Comparison of ENCODE assay signal across 8 mouse cellular contexts in the genomic region with DNA sequence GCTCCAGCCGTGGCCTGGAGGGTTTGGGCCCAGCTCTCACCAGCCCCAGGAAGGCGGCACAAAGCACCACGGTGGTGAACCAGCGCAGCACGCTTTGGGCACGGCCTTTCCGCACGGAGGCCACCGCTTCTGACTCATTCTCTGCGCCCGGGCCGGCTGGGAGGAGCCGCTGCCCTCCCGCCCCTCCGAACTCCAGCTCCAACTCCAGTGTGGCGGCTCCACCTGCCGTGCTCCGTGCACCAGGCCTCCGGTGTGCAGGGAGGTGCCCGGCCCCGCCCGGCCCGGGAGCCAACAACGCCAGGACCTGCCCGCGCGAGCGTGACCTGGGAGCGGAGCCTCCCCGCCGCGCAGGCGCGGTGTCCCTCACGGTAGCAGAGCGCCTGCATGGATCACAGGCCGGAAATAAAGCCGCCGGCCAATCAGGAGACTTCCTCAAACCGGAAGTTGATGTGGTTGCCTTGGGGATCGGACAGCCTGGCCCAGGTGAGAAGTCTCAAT. TPM values are rescaled to one million over a fixed set of nuclear protein-coding genes. Genes with fewer than 3 reads are reported as not detected.
DNase-seq lines count a peak whose midpoint lies in the region; ATAC-seq and TF ChIP-seq lines count a peak whose summit lies in the region.

A gene (minus strand): TSS at position 365 of the 498 bp plus-strand sequence.

- H3K4me3 ChIP-seq in forebrain, embryonic 10.5 days: peak within 1 kb of the TSS; percentile 83
- H3K4me3 ChIP-seq in heart, embryonic 15.5 days: peak within 1 kb of the TSS; percentile 65
- peak within 1 kb of the TSS; percentile 56 to 67 for H3K4me3 ChIP-seq in liver, embryonic 14.5 days (ENCODE audit: insufficient read depth in 1 of 2, low read depth in 2 of 2, low read length in 2 of 2)
- H3K4me3 ChIP-seq in neural tube, embryonic 11.5 days (ENCODE audit: low read depth, low read length): peak within 1 kb of the TSS; percentile 73
- H3K4me3 ChIP-seq in stomach, postnatal 0 days (ENCODE audit: low read depth, low read length): peak within 1 kb of the TSS; percentile 64

- H3K9me3 ChIP-seq in forebrain, embryonic 10.5 days: no peaks in the 10 kb centered on the region
- H3K9me3 ChIP-seq in heart, embryonic 15.5 days (replicated peaks): no peaks in the 10 kb centered on the region
- no peaks in the 10 kb centered on the region for H3K9me3 ChIP-seq in liver, embryonic 14.5 days (ENCODE audit: control insufficient read depth, low read length)
- H3K9me3 ChIP-seq in neural tube, embryonic 11.5 days (ENCODE audit: control insufficient read depth, low read length): no peaks in the 10 kb centered on the region
- H3K9me3 ChIP-seq in stomach, postnatal 0 days (ENCODE audit: control insufficient read depth, low read length): no peaks in the 10 kb centered on the region

- WGBS in forebrain, embryonic 10.5 days: under 1% methylated on average over 41 of the region's 41 CpGs
- WGBS in heart, embryonic 15.5 days: 1% methylated on average over 41 of the region's 41 CpGs
- WGBS in liver, embryonic 14.5 days (ENCODE audit: insufficient replicate concordance): under 1% methylated on average over 41 of the region's 41 CpGs
- WGBS in neural tube, embryonic 11.5 days: 2% methylated on average over 41 of the region's 41 CpGs
- WGBS in stomach, postnatal 0 days: under 1% methylated on average over 38 of the region's 41 CpGs

- peak; percentile 92 for ATAC-seq in CD4-positive, CD25-positive, alpha-beta regulatory T cell, adult 4 months
- ATAC-seq in heart, embryonic 15.5 days (replicated peaks; ENCODE audit: insufficient number of reproducible peaks, insufficient read depth, low FRiP score, low read depth): peak; percentile 98
- ATAC-seq in liver, embryonic 14.5 days (ENCODE audit: insufficient read depth): peak; percentile 94
- ATAC-seq in neural tube, embryonic 11.5 days (ENCODE audit: insufficient read depth, low FRiP score, low TSS enrichment): peak; percentile 98
- peak; percentile 99 for ATAC-seq in stomach, postnatal 0 days (ENCODE audit: low FRiP score, low TSS enrichment)

- peak within 1 kb of the TSS; percentile 97 for H3K27ac ChIP-seq in forebrain, embryonic 10.5 days
- H3K27ac ChIP-seq in heart, embryonic 15.5 days: peak within 1 kb of the TSS; percentile 85
- H3K27ac ChIP-seq in liver, embryonic 14.5 days: no peak within 1 kb of the TSS; the same call in 1 of the 2 replicates
- H3K27ac ChIP-seq in neural tube, embryonic 11.5 days (ENCODE audit: low read depth, low read length): peak within 1 kb of the TSS; percentile 70; the same call in 1 of the 2 replicates
- peak within 1 kb of the TSS; percentile 89 for H3K27ac ChIP-seq in stomach, postnatal 0 days (replicated peaks)

- H3K36me3 ChIP-seq in forebrain, embryonic 10.5 days (replicated peaks): no peaks in the 10 kb centered on the region
- no peaks in the 10 kb centered on the region for H3K36me3 ChIP-seq in heart, embryonic 15.5 days
- H3K36me3 ChIP-seq in liver, embryonic 14.5 days (replicated peaks; ENCODE audit: control insufficient read depth, insufficient read depth, low read depth): no peaks in the 10 kb centered on the region
- no peaks in the 10 kb centered on the region for H3K36me3 ChIP-seq in neural tube, embryonic 11.5 days (ENCODE audit: control insufficient read depth, insufficient read depth, low read length)
- H3K36me3 ChIP-seq in stomach, postnatal 0 days (ENCODE audit: control insufficient read depth, insufficient read depth, low read length): no peaks in the 10 kb centered on the region

- 0 out of 2 replicates have a peak, but pooled peaks have one; percentile 6 for TF ChIP-seq CTCF in liver, embryonic 14.5 days (IDR thresholded peaks at IDR 0.05; ENCODE audit: low read depth)
- peak; percentile 43 for TF ChIP-seq CTCF in stomach, postnatal 0 days (IDR thresholded peaks at IDR 0.05; ENCODE audit: low read depth)

- peaks cover 21% of the 10 kb centered on the region for H3K4me1 ChIP-seq in forebrain, embryonic 10.5 days
- H3K4me1 ChIP-seq in heart, embryonic 15.5 days (replicated peaks): peaks cover 9% of the 10 kb centered on the region
- H3K4me1 ChIP-seq in liver, embryonic 14.5 days (replicated peaks; ENCODE audit: control insufficient read depth in 2 of 2, insufficient read depth in 2 of 2, low read length in 1 of 2): peaks cover 10 to 20% of the 10 kb centered on the region in 2 experiments
- peaks cover 6% of the 10 kb centered on the region; the same call in 1 of the 2 replicates for H3K4me1 ChIP-seq in neural tube, embryonic 11.5 days (ENCODE audit: control insufficient read depth, insufficient read depth, low read length)
- peaks cover 2% of the 10 kb centered on the region; the same call in 1 of the 2 replicates for H3K4me1 ChIP-seq in stomach, postnatal 0 days (replicated peaks; ENCODE audit: control insufficient read depth, insufficient read depth)

- DNase-seq in c-Kit-positive CD71-negative TER-119-negative erythroid progenitor cells, embryonic 14.5 days (ENCODE audit: low read depth): peak; percentile 61
- peak; percentile 92 for DNase-seq in forebrain, embryonic 10.5 days (ENCODE audit: extremely low spot score, low spot score)
- DNase-seq in kidney, postnatal 25 days: peak; percentile 91 to 97
- DNase-seq in liver, embryonic 14.5 days (ENCODE audit: low read depth in 3 of 3, low spot score in 3 of 3): peak; percentile 72 to 78 (median 77)
- peak; percentile 91 for DNase-seq in neural tube, embryonic 11.5 days (ENCODE audit: low spot score)
- peak; percentile 97 for DNase-seq in stomach, postnatal 0 days (ENCODE audit: low spot score)

- peak within 1 kb of the TSS; percentile 74 for H3K4me2 ChIP-seq in heart, embryonic 15.5 days
- peak within 1 kb of the TSS; percentile 81 for H3K4me2 ChIP-seq in liver, embryonic 14.5 days (ENCODE audit: low read depth)
- H3K4me2 ChIP-seq in neural tube, embryonic 11.5 days (ENCODE audit: low read depth): peak within 1 kb of the TSS; percentile 89
- peak within 1 kb of the TSS; percentile 72 for H3K4me2 ChIP-seq in stomach, postnatal 0 days (replicated peaks; ENCODE audit: low read depth)

- H3K9ac ChIP-seq in heart, embryonic 15.5 days: peak within 1 kb of the TSS; percentile 69
- H3K9ac ChIP-seq in liver, embryonic 14.5 days (replicated peaks): peak within 1 kb of the TSS; percentile 53
- peak within 1 kb of the TSS; percentile 87 for H3K9ac ChIP-seq in neural tube, embryonic 11.5 days (ENCODE audit: low read length)
- H3K9ac ChIP-seq in stomach, postnatal 0 days (ENCODE audit: low read length): peak within 1 kb of the TSS; percentile 76

- no peak for TF ChIP-seq EP300 in liver, embryonic 14.5 days (IDR thresholded peaks at IDR 0.05; ENCODE audit: low read depth)
- TF ChIP-seq EP300 in stomach, postnatal 0 days (optimal IDR thresholded peaks at IDR 0.05): no peak

- H3K27me3 ChIP-seq in forebrain, embryonic 10.5 days (ENCODE audit: poor library complexity, severe bottlenecking): no peaks in the 10 kb centered on the region
- no peaks in the 10 kb centered on the region for H3K27me3 ChIP-seq in heart, embryonic 15.5 days
- no peaks in the 10 kb centered on the region for H3K27me3 ChIP-seq in liver, embryonic 14.5 days (ENCODE audit: control insufficient read depth, insufficient read depth, low read length)
- H3K27me3 ChIP-seq in neural tube, embryonic 11.5 days (ENCODE audit: control insufficient read depth, insufficient read depth, low read length): no peaks in the 10 kb centered on the region
- H3K27me3 ChIP-seq in stomach, postnatal 0 days (ENCODE audit: control insufficient read depth, insufficient read depth, low read length): no peaks in the 10 kb centered on the region

RNA-seq across cellular contexts. Expression of the gene that starts here (rescaled TPM):
- polyA plus RNA-seq in CD4-positive, CD25-positive, alpha-beta regulatory T cell, adult 4 months (2017; shearing (Covaris generic)): 1 to 10 TPM; 2.3 to 2.4 TPM
- polyA plus RNA-seq in forebrain, embryonic 10.5 days (2016; fragmentation: Nextera tagmentation; extraction: Ambion mirVana): 5.0 and 5.6 TPM in 2 replicates
- 2.8 and 4.1 TPM in 2 replicates for polyA plus RNA-seq in heart, embryonic 15.5 days (2015; fragmentation: Nextera tagmentation; extraction: Ambion mirVana)
- 1.9 and 2.2 TPM in 2 replicates for polyA plus RNA-seq in liver, embryonic 14.5 days (2012; rRNA removed)
- 1.1 and 1.2 TPM in 2 replicates for polyA plus RNA-seq in liver, embryonic 14.5 days (2014; fragmentation: Nextera tagmentation; extraction: Ambion mirVana)
- 4.2 and 4.7 TPM in 2 replicates for polyA plus RNA-seq in neural tube, embryonic 11.5 days (2014; fragmentation: Nextera tagmentation; extraction: Ambion mirVana)
- polyA plus RNA-seq in stomach, postnatal 0 days (2015; fragmentation: Nextera tagmentation; extraction: Ambion mirVana): 1.8 and 1.9 TPM in 2 replicates
